Mouse (Mus musculus) kidney, embryonic 15.5 days (tissue): ENCODE measurements at regions not wholly inside any gene's neighbourhood (a gene's known extent, or its start where the extent isn't known, plus 50 kb on each side); places are given as distances from the start of the nearest gene placed in this dataset.

Source experiments
- ATAC-seq: fragments of 200-750 bp; cut with Nextera tagmentation; replicated peaks from 2 replicates; pipeline ENCODE4 v1.8.0; 2017; ENCODE audit warnings: moderate TSS enrichment; ENCODE audit not compliant: low FRiP score
- H3K27ac ChIP-seq: fragments of 300-500 bp; sonication (generic); 2 replicates; pipeline ENCODE4 v1.5.1; 2015; ENCODE audit warnings: mild to moderate bottlenecking, inconsistent platforms
- H3K27me3 ChIP-seq: fragments of 300-500 bp; sonication (generic); 2 replicates; pipeline ENCODE4 v1.6.1; 2015; ENCODE audit warnings: inconsistent platforms
- H3K36me3 ChIP-seq: fragments of 300-500 bp; sonication (generic); 2 replicates; pipeline ENCODE4 v1.6.1; 2015; ENCODE audit warnings: inconsistent platforms
- H3K4me1 ChIP-seq: fragments of 300-500 bp; sonication (generic); 2 replicates; pipeline ENCODE4 v1.6.1; 2015; ENCODE audit warnings: inconsistent platforms
- H3K4me2 ChIP-seq: fragments of 300-500 bp; sonication (generic); 2 replicates; pipeline ENCODE4 v1.6.1; 2015; ENCODE audit warnings: moderate library complexity, mild to moderate bottlenecking, inconsistent platforms
- H3K4me3 ChIP-seq: fragments of 300-500 bp; sonication (generic); replicated peaks from 2 replicates; pipeline ENCODE4 v1.5.1; 2015; ENCODE audit warnings: mild to moderate bottlenecking, inconsistent platforms
- H3K9ac ChIP-seq: fragments of 300-500 bp; sonication (generic); 2 replicates; pipeline ENCODE4 v1.6.1; 2015; ENCODE audit warnings: mild to moderate bottlenecking, inconsistent platforms
- H3K9me3 ChIP-seq: fragments of 300-500 bp; sonication (generic); replicated peaks from 2 replicates; pipeline ENCODE4 v1.6.1; 2016; ENCODE audit warnings: inconsistent platforms
- WGBS: fragments of 180-500 bp; shearing (Covaris S2); methylation state at CpG from one replicate; pipeline ENCODE4 v1.1.7; 2015; ENCODE audit warnings: mixed read lengths; 5-methylcytosine and 5-hydroxymethylcytosine counted together

- H3K9ac ChIP-seq, result no peak overlapping the region
- no peaks in the 10 kb centered on the region for H3K9me3 ChIP-seq
- no peak for ATAC-seq
- no peaks in the 10 kb centered on the region for H3K36me3 ChIP-seq
- 92% methylated on average over 9 of the region's 9 CpGs for WGBS
- H3K4me2 ChIP-seq, result no peak overlapping the region
- no peaks in the 10 kb centered on the region for H3K4me1 ChIP-seq
- H3K27ac ChIP-seq, result no peak overlapping the region
- H3K4me3 ChIP-seq, result no peak overlapping the region
- no peaks in the 10 kb centered on the region for H3K27me3 ChIP-seq
Observed at GRCm38 (mm10) chr3:137728689-137729088, 57.4 kb downstream of the Gm21962 start.

GRCm38 (mm10) chr3:137729421-137729820 lies 58.1 kb downstream of the Gm21962 start:
- 78% methylated on average over 7 of the region's 7 CpGs for WGBS

GRCm38 (mm10) chr3:137737222-137737800 lies 66.0 kb downstream of the Gm21962 start:
- H3K9ac ChIP-seq, result no peak overlapping the region
- no peak overlapping the region for H3K4me2 ChIP-seq
- no peaks in the 10 kb centered on the region for H3K27me3 ChIP-seq
- H3K9me3 ChIP-seq, result no peaks in the 10 kb centered on the region
- 52% methylated on average over 12 of the region's 12 CpGs for WGBS
- H3K4me1 ChIP-seq, result 0 out of 2 replicates have a peak, but pooled peaks cover 3% of the 10 kb centered on the region
- no peaks in the 10 kb centered on the region for H3K36me3 ChIP-seq
- ATAC-seq, result no peak
- no peak overlapping the region for H3K4me3 ChIP-seq
- no peak overlapping the region for H3K27ac ChIP-seq

More at GRCm38 (mm10) chr3:137729421-137729820, 58.1 kb downstream of the Gm21962 start:
- no peaks in the 10 kb centered on the region for H3K36me3 ChIP-seq
- H3K4me1 ChIP-seq, result no peaks in the 10 kb centered on the region
- ATAC-seq, result no peak
- no peaks in the 10 kb centered on the region for H3K27me3 ChIP-seq
- H3K27ac ChIP-seq, result no peak overlapping the region
- no peaks in the 10 kb centered on the region for H3K9me3 ChIP-seq
- H3K4me2 ChIP-seq, result no peak overlapping the region
- no peak overlapping the region for H3K9ac ChIP-seq
- H3K4me3 ChIP-seq, result no peak overlapping the region

- peak; percentile 66 for ATAC-seq
- Histone ChIP-seq H3K27me3 (no peaks in the 10 kb centered on the region), H3K4me3 (no peak overlapping the region), H3K4me2 (no peak overlapping the region), H3K9ac (no peak overlapping the region), H3K36me3 (no peaks in the 10 kb centered on the region), H3K4me1 (0 out of 2 replicates have a peak, but pooled peaks cover 3% of the 10 kb centered on the region), H3K27ac (no peak overlapping the region), H3K9me3 (no peaks in the 10 kb centered on the region)
- 51% methylated on average over 9 of the region's 9 CpGs for WGBS
Observed at GRCm38 (mm10) chr3:137741528-137741927, 70.2 kb downstream of the Gm21962 start.

- Histone ChIP-seq H3K4me1 (0 out of 2 replicates have a peak, but pooled peaks cover 3% of the 10 kb centered on the region), H3K27ac (no peak overlapping the region), H3K9me3 (no peaks in the 10 kb centered on the region), H3K4me3 (no peak overlapping the region), H3K27me3 (no peaks in the 10 kb centered on the region), H3K9ac (no peak overlapping the region), H3K36me3 (no peaks in the 10 kb centered on the region), H3K4me2 (no peak overlapping the region)
- 49% methylated on average over 4 of the region's 4 CpGs for WGBS
- ATAC-seq, result peak; percentile 79
Observed at GRCm38 (mm10) chr3:137742119-137742518, 70.8 kb downstream of the Gm21962 start.

GRCm38 (mm10) chr3:137751732-137752260 lies 80.5 kb downstream of the Gm21962 start:
- H3K9me3 ChIP-seq, result no peaks in the 10 kb centered on the region

GRCm38 (mm10) chr3:137752447-137753256 lies 81.3 kb downstream of the Gm21962 start:
- Histone ChIP-seq H3K27me3 (no peaks in the 10 kb centered on the region), H3K4me3 (peak overlapping the region; percentile 44), H3K9ac (0 out of 2 replicates have a peak overlapping the region, but pooled peaks have one; percentile 38), H3K4me2 (peak overlapping the region; percentile 71), H3K27ac (no peak overlapping the region), H3K4me1 (peaks cover 10% of the 10 kb centered on the region), H3K9me3 (no peaks in the 10 kb centered on the region), H3K36me3 (no peaks in the 10 kb centered on the region)
- 19% methylated on average over 25 of the region's 25 CpGs for WGBS
- peak; percentile 92 for ATAC-seq

More at GRCm38 (mm10) chr3:137751732-137752260, 80.5 kb downstream of the Gm21962 start:
- Histone ChIP-seq H3K9ac (no peak overlapping the region), H3K27me3 (no peaks in the 10 kb centered on the region), H3K4me1 (peaks cover 10% of the 10 kb centered on the region), H3K4me3 (no peak overlapping the region), H3K36me3 (no peaks in the 10 kb centered on the region), H3K27ac (no peak overlapping the region), H3K4me2 (no peak overlapping the region)
- no peak for ATAC-seq
- WGBS, result 82% methylated on average over 9 of the region's 9 CpGs

GRCm38 (mm10) chr3:137753257-137753654 lies 81.9 kb downstream of the Gm21962 start:
- Histone ChIP-seq H3K4me2 (peak overlapping the region; percentile 71), H3K36me3 (no peaks in the 10 kb centered on the region), H3K27me3 (no peaks in the 10 kb centered on the region), H3K27ac (no peak overlapping the region; the same call in 1 of the 2 replicates), H3K4me1 (peaks cover 10% of the 10 kb centered on the region), H3K4me3 (peak overlapping the region; percentile 44; the same call in 1 of the 2 replicates), H3K9ac (no peak overlapping the region), H3K9me3 (no peaks in the 10 kb centered on the region)
- no peak for ATAC-seq
- WGBS, result 59% methylated on average over 7 of the region's 7 CpGs

- Histone ChIP-seq H3K27ac (no peak overlapping the region), H3K9me3 (no peaks in the 10 kb centered on the region), H3K9ac (no peak overlapping the region), H3K36me3 (no peaks in the 10 kb centered on the region), H3K27me3 (no peaks in the 10 kb centered on the region), H3K4me1 (peaks cover 10% of the 10 kb centered on the region), H3K4me2 (no peak overlapping the region), H3K4me3 (no peak overlapping the region)
- whole genome bisulfite sequencing, result 87% methylated on average over 5 of the region's 5 CpGs
- no peak for ATAC-seq
Observed at GRCm38 (mm10) chr3:137755391-137755790, 84.1 kb downstream of the Gm21962 start.

GRCm38 (mm10) chr3:137762213-137762884 lies 91.0 kb downstream of the Gm21962 start:
- H3K4me2 ChIP-seq, result no peak overlapping the region
- ATAC-seq, result no peak
- WGBS, result 64% methylated on average over 14 of the region's 14 CpGs

GRCm38 (mm10) chr3:137763406-137763805 lies 92.1 kb downstream of the Gm21962 start:
- Histone ChIP-seq H3K27ac (no peak overlapping the region), H3K9ac (no peak overlapping the region), H3K36me3 (no peaks in the 10 kb centered on the region), H3K4me3 (no peak overlapping the region), H3K9me3 (no peaks in the 10 kb centered on the region), H3K4me1 (no peaks in the 10 kb centered on the region), H3K27me3 (no peaks in the 10 kb centered on the region), H3K4me2 (no peak overlapping the region)
- no peak for ATAC-seq
- WGBS, result 95% methylated on average over 5 of the region's 5 CpGs

More at GRCm38 (mm10) chr3:137762213-137762884, 91.0 kb downstream of the Gm21962 start:
- Histone ChIP-seq H3K36me3 (no peaks in the 10 kb centered on the region), H3K9me3 (no peaks in the 10 kb centered on the region), H3K27ac (no peak overlapping the region), H3K27me3 (no peaks in the 10 kb centered on the region), H3K9ac (no peak overlapping the region), H3K4me1 (no peaks in the 10 kb centered on the region), H3K4me3 (no peak overlapping the region)

GRCm38 (mm10) chr3:137768627-137769026 lies 95.7 kb upstream of the H2afz start:
- Histone ChIP-seq H3K9ac (no peak overlapping the region), H3K4me2 (no peak overlapping the region), H3K4me1 (no peaks in the 10 kb centered on the region), H3K36me3 (no peaks in the 10 kb centered on the region), H3K4me3 (no peak overlapping the region), H3K9me3 (no peaks in the 10 kb centered on the region), H3K27me3 (no peaks in the 10 kb centered on the region), H3K27ac (no peak overlapping the region)
- 90% methylated on average over 4 of the region's 4 CpGs for WGBS
- ATAC-seq, result no peak
